ENCODE assay signal across 22 mouse cellular contexts in genomic region chr17:65081779-65082086, GRCm38 (mm10).
DNase-seq lines count a peak whose midpoint lies in the region; ATAC-seq lines count a peak whose summit lies in the region.
"Had no signal": no experiment of that assay in that cellular context is flagged by ENCODE, and none has a peak within 500 bp of the region (broad histone marks: within the 10 kb centered on the region; RNA-seq: fewer than 3 reads in every experiment).

No protein-coding gene starts in this region.

- H3K27ac ChIP-seq in forebrain, embryonic 11.5 days (ENCODE audit: low read depth, low read length): no peak overlapping the region
- no peak overlapping the region for H3K27ac ChIP-seq in forebrain, embryonic 10.5 days
- no peak overlapping the region for H3K27ac ChIP-seq in midbrain, embryonic 13.5 days
- H3K27ac ChIP-seq in midbrain, embryonic 11.5 days (ENCODE audit: low read depth, low read length): no peak overlapping the region
- H3K27ac ChIP-seq in forebrain, embryonic 13.5 days: 0 out of 2 replicates have a peak overlapping the region, but pooled peaks have one; percentile 25
- no peak overlapping the region for H3K27ac ChIP-seq in forebrain, embryonic 16.5 days (ENCODE audit: low read length)
- H3K27ac ChIP-seq in heart, embryonic 11.5 days (ENCODE audit: low read depth, low read length): no peak overlapping the region
- H3K27ac ChIP-seq: embryonic facial prominence, embryonic 15.5 days; gastrocnemius, adult 2 months; hindbrain, embryonic 14.5 days; intestine, embryonic 15.5 days had no signal

- no peak for DNase-seq in forebrain, embryonic 11.5 days (ENCODE audit: low spot score)
- no peak for DNase-seq in forebrain, embryonic 10.5 days (ENCODE audit: extremely low spot score, low spot score)
- no peak for DNase-seq in midbrain, embryonic 11.5 days (ENCODE audit: low spot score, missing footprints)
- no peak for DNase-seq in layer of hippocampus, postnatal 36 days
- DNase-seq: cerebellum, adult 18-20 months; cerebellum, adult 9-11 months; cerebellum, postnatal 36 days; gastrocnemius, adult 2 months; gastrocnemius, postnatal 36 days; heart, adult 11 months; heart, postnatal 10 days; heart, postnatal 4 days had no signal

- no peaks in the 10 kb centered on the region for H3K9me3 ChIP-seq in forebrain, embryonic 11.5 days (ENCODE audit: control insufficient read depth, low read length)
- no peaks in the 10 kb centered on the region for H3K9me3 ChIP-seq in forebrain, embryonic 10.5 days
- H3K9me3 ChIP-seq in midbrain, embryonic 13.5 days: no peaks in the 10 kb centered on the region
- H3K9me3 ChIP-seq in midbrain, embryonic 11.5 days (ENCODE audit: control insufficient read depth, low read length): no peaks in the 10 kb centered on the region
- no peaks in the 10 kb centered on the region for H3K9me3 ChIP-seq in forebrain, embryonic 13.5 days (replicated peaks)
- no peaks in the 10 kb centered on the region for H3K9me3 ChIP-seq in forebrain, embryonic 16.5 days (ENCODE audit: control insufficient read depth, low read length)
- H3K9me3 ChIP-seq in heart, embryonic 11.5 days (replicated peaks; ENCODE audit: control insufficient read depth, low read length): no peaks in the 10 kb centered on the region
- H3K9me3 ChIP-seq: embryonic facial prominence, embryonic 15.5 days; intestine, embryonic 15.5 days had no signal

- no peaks in the 10 kb centered on the region for H3K4me1 ChIP-seq in forebrain, embryonic 11.5 days (replicated peaks; ENCODE audit: control insufficient read depth, insufficient read depth, low read length)
- peaks cover 12% of the 10 kb centered on the region for H3K4me1 ChIP-seq in forebrain, embryonic 10.5 days
- peaks cover 8% of the 10 kb centered on the region; the same call in 1 of the 2 replicates for H3K4me1 ChIP-seq in midbrain, embryonic 13.5 days (replicated peaks)
- no peaks in the 10 kb centered on the region for H3K4me1 ChIP-seq in midbrain, embryonic 11.5 days (ENCODE audit: control insufficient read depth, insufficient read depth, low read length)
- H3K4me1 ChIP-seq in forebrain, embryonic 13.5 days: peaks cover 24% of the 10 kb centered on the region
- peaks cover 8% of the 10 kb centered on the region for H3K4me1 ChIP-seq in forebrain, embryonic 16.5 days (replicated peaks; ENCODE audit: control insufficient read depth, insufficient read depth, low read length)
- no peaks in the 10 kb centered on the region for H3K4me1 ChIP-seq in heart, embryonic 11.5 days (ENCODE audit: control insufficient read depth, insufficient read depth, low read length)
- H3K4me1 ChIP-seq: embryonic facial prominence, embryonic 15.5 days; intestine, embryonic 15.5 days had no signal

- no peaks in the 10 kb centered on the region for H3K27me3 ChIP-seq in forebrain, embryonic 11.5 days (ENCODE audit: control insufficient read depth, insufficient read depth, low read length)
- H3K27me3 ChIP-seq in forebrain, embryonic 10.5 days (ENCODE audit: poor library complexity, severe bottlenecking): no peaks in the 10 kb centered on the region
- H3K27me3 ChIP-seq in midbrain, embryonic 13.5 days: no peaks in the 10 kb centered on the region
- no peaks in the 10 kb centered on the region for H3K27me3 ChIP-seq in midbrain, embryonic 11.5 days (ENCODE audit: control insufficient read depth, insufficient read depth, low read length)
- no peaks in the 10 kb centered on the region for H3K27me3 ChIP-seq in forebrain, embryonic 13.5 days
- H3K27me3 ChIP-seq in forebrain, embryonic 16.5 days (replicated peaks; ENCODE audit: control insufficient read depth, insufficient read depth, low read length): no peaks in the 10 kb centered on the region
- H3K27me3 ChIP-seq in heart, embryonic 11.5 days (ENCODE audit: control insufficient read depth, insufficient read depth, low read length): no peaks in the 10 kb centered on the region
- H3K27me3 ChIP-seq: embryonic facial prominence, embryonic 15.5 days; intestine, embryonic 15.5 days had no signal

- H3K9ac ChIP-seq in forebrain, embryonic 11.5 days (ENCODE audit: low read length): no peak overlapping the region
- no peak overlapping the region for H3K9ac ChIP-seq in midbrain, embryonic 13.5 days (replicated peaks)
- no peak overlapping the region for H3K9ac ChIP-seq in midbrain, embryonic 11.5 days (ENCODE audit: low read length)
- H3K9ac ChIP-seq in forebrain, embryonic 13.5 days: no peak overlapping the region
- H3K9ac ChIP-seq in forebrain, embryonic 16.5 days (replicated peaks; ENCODE audit: low read depth, low read length): no peak overlapping the region
- H3K9ac ChIP-seq in heart, embryonic 11.5 days (ENCODE audit: low read depth, low read length): no peak overlapping the region
- H3K9ac ChIP-seq: embryonic facial prominence, embryonic 15.5 days; hindbrain, embryonic 14.5 days; intestine, embryonic 15.5 days had no signal

- H3K36me3 ChIP-seq in forebrain, embryonic 11.5 days (ENCODE audit: control insufficient read depth, insufficient read depth, low read length): no peaks in the 10 kb centered on the region
- H3K36me3 ChIP-seq in forebrain, embryonic 10.5 days (replicated peaks): no peaks in the 10 kb centered on the region
- no peaks in the 10 kb centered on the region for H3K36me3 ChIP-seq in midbrain, embryonic 13.5 days
- no peaks in the 10 kb centered on the region for H3K36me3 ChIP-seq in midbrain, embryonic 11.5 days (ENCODE audit: control insufficient read depth, insufficient read depth, low read length)
- H3K36me3 ChIP-seq in forebrain, embryonic 13.5 days (ENCODE audit: poor library complexity, severe bottlenecking): no peaks in the 10 kb centered on the region
- H3K36me3 ChIP-seq in forebrain, embryonic 16.5 days (ENCODE audit: control insufficient read depth, insufficient read depth): no peaks in the 10 kb centered on the region
- no peaks in the 10 kb centered on the region for H3K36me3 ChIP-seq in heart, embryonic 11.5 days (ENCODE audit: control insufficient read depth, insufficient read depth, low read length)
- H3K36me3 ChIP-seq: embryonic facial prominence, embryonic 15.5 days; intestine, embryonic 15.5 days had no signal

- no peak overlapping the region for H3K4me3 ChIP-seq in forebrain, embryonic 11.5 days (ENCODE audit: low read depth, low read length)
- no peak overlapping the region for H3K4me3 ChIP-seq in forebrain, embryonic 10.5 days
- no peak overlapping the region for H3K4me3 ChIP-seq in midbrain, embryonic 13.5 days (replicated peaks)
- no peak overlapping the region for H3K4me3 ChIP-seq in midbrain, embryonic 11.5 days (ENCODE audit: low read depth, low read length)
- H3K4me3 ChIP-seq in forebrain, embryonic 13.5 days: no peak overlapping the region
- H3K4me3 ChIP-seq in forebrain, embryonic 16.5 days (replicated peaks; ENCODE audit: low read length): no peak overlapping the region
- H3K4me3 ChIP-seq in heart, embryonic 11.5 days (ENCODE audit: low read depth, low read length): no peak overlapping the region
- H3K4me3 ChIP-seq: embryonic facial prominence, embryonic 15.5 days; erythroblast, embryonic 14.5 days; gastrocnemius, adult 2 months; intestine, embryonic 15.5 days had no signal

- no peak overlapping the region for H3K4me2 ChIP-seq in forebrain, embryonic 11.5 days (ENCODE audit: low read depth, low read length, severe bottlenecking)
- H3K4me2 ChIP-seq in midbrain, embryonic 13.5 days (replicated peaks): no peak overlapping the region
- no peak overlapping the region for H3K4me2 ChIP-seq in midbrain, embryonic 11.5 days
- H3K4me2 ChIP-seq in forebrain, embryonic 13.5 days: no peak overlapping the region
- no peak overlapping the region for H3K4me2 ChIP-seq in forebrain, embryonic 16.5 days (ENCODE audit: low read length)
- no peak overlapping the region for H3K4me2 ChIP-seq in heart, embryonic 11.5 days
- H3K4me2 ChIP-seq: embryonic facial prominence, embryonic 15.5 days; hindbrain, embryonic 14.5 days; intestine, embryonic 15.5 days had no signal

- WGBS in forebrain, embryonic 11.5 days: 56% methylated on average over 2 of the region's 2 CpGs
- 71% methylated on average over 2 of the region's 2 CpGs for WGBS in forebrain, embryonic 10.5 days
- 60% methylated on average over 2 of the region's 2 CpGs for WGBS in midbrain, embryonic 13.5 days
- 83% methylated on average over 2 of the region's 2 CpGs for WGBS in midbrain, embryonic 11.5 days
- 44% methylated on average over 2 of the region's 2 CpGs for WGBS in forebrain, embryonic 13.5 days
- 31% methylated on average over 2 of the region's 2 CpGs for WGBS in forebrain, embryonic 16.5 days
- 77% methylated on average over 2 of the region's 2 CpGs for WGBS in heart, embryonic 11.5 days (ENCODE audit: insufficient replicate concordance)

- ATAC-seq in forebrain, embryonic 11.5 days (replicated peaks; ENCODE audit: low FRiP score): 0 out of 2 replicates have a peak, but pooled peaks have one; percentile 5
- ATAC-seq in midbrain, embryonic 13.5 days: peak; percentile 50
- ATAC-seq in midbrain, embryonic 11.5 days (ENCODE audit: low FRiP score): no peak
- peak; percentile 78; the same call in 1 of the 2 replicates for ATAC-seq in forebrain, embryonic 13.5 days
- peak; percentile 75 for ATAC-seq in forebrain, embryonic 16.5 days
- no peak for ATAC-seq in heart, embryonic 11.5 days (replicated peaks; ENCODE audit: insufficient number of reproducible peaks, low FRiP score, low TSS enrichment)
- ATAC-seq: activated CD4-positive, CD25-positive, alpha-beta regulatory T cell, adult 4 months; intestine, embryonic 15.5 days; Patski had no signal

Comparison
In these comparisons a context has a peak if more than half of its experiments do, and no peak if none do; other contexts are left out.
1. ATAC-seq: peak in forebrain, embryonic 11.5 days (single experiment), midbrain, embryonic 13.5 days (single experiment), forebrain, embryonic 13.5 days (single experiment) and forebrain, embryonic 16.5 days (single experiment); none in midbrain, embryonic 11.5 days (single experiment) and heart, embryonic 11.5 days (single experiment).